Comparison of ENCODE assay signal across 9 mouse cellular contexts in the genomic region with DNA sequence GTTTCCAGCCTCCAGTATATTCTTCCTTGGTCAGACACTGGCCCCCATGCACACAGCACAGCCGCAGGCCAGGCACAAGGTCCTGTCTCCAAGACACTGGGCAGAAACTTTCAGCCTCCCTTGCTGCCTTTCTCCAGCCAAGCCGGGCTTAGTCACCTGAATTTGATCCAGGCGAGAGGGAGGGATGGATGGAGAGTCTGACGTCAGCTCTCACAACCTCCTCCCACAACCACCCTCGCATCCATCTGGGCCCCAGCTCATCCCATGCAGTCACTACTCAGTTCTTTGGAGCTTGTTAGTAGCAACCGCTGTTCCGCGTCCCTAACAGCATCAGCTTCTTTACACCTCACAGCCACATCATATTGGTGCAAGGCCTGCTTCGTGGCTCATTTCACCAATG. TPM values are rescaled to one million over a fixed set of nuclear protein-coding genes. Genes with fewer than 3 reads are reported as not detected.
DNase-seq lines count a peak whose midpoint lies in the region; ATAC-seq and TF ChIP-seq lines count a peak whose summit lies in the region.
"Had no signal": no experiment of that assay in that cellular context is flagged by ENCODE, and none has a peak within 500 bp of the region (broad histone marks: within the 10 kb centered on the region; RNA-seq: fewer than 3 reads in every experiment).

No protein-coding gene starts in this region.

- H3K4me1 ChIP-seq in cortical plate, adult 2 months (ENCODE audit: control insufficient read depth, insufficient read depth, low read length): peaks cover 14% of the 10 kb centered on the region
- H3K4me1 ChIP-seq in forebrain, embryonic 14.5 days (ENCODE audit: control insufficient read depth, insufficient read depth, low read length): no peaks in the 10 kb centered on the region

- H3K9me3 ChIP-seq in forebrain, embryonic 14.5 days (replicated peaks; ENCODE audit: control insufficient read depth, low read length): no peaks in the 10 kb centered on the region
- H3K9me3 ChIP-seq: heart, embryonic 15.5 days had no signal

- no peak for TF ChIP-seq POLR2A in cortical plate, adult 2 months (IDR thresholded peaks at IDR 0.05; ENCODE audit: extremely low read depth, insufficient read depth, low read length)

- H3K27me3 ChIP-seq in forebrain, embryonic 14.5 days (replicated peaks; ENCODE audit: control insufficient read depth, insufficient read depth, low read length): peaks cover 18% of the 10 kb centered on the region

- TF ChIP-seq CTCF in cortical plate, adult 2 months (IDR thresholded peaks at IDR 0.05; ENCODE audit: extremely low read depth, insufficient read depth, low read length): no peak

- peak; percentile 44 for DNase-seq in ovary, postnatal 14 days (ENCODE audit: low spot score)
- DNase-seq in ovary, adult 18-20 months (ENCODE audit: low spot score): no peak
- DNase-seq in layer of hippocampus, adult 18-20 months (ENCODE audit: low spot score in 2 of 2): peak; percentile 91 to 96
- DNase-seq in right cerebral cortex, adult 2 months (ENCODE audit: low spot score in 2 of 2): peak; percentile 93
- DNase-seq in thymus, adult 18-20 months: no peak
- no peak for DNase-seq in forebrain, embryonic 14.5 days (ENCODE audit: low spot score)
- DNase-seq in natural killer cell, adult 2 months (ENCODE audit: low spot score in 2 of 2): no peak

- H3K4me3 ChIP-seq in cortical plate, adult 2 months (ENCODE audit: insufficient read depth, low read length): no peak overlapping the region
- H3K4me3 ChIP-seq in forebrain, embryonic 14.5 days (ENCODE audit: low read depth, low read length): no peak overlapping the region
- H3K4me3 ChIP-seq: heart, embryonic 15.5 days had no signal

- H3K4me2 ChIP-seq in forebrain, embryonic 14.5 days (ENCODE audit: low read length): no peak overlapping the region
- H3K4me2 ChIP-seq: heart, embryonic 15.5 days had no signal

- H3K36me3 ChIP-seq in forebrain, embryonic 14.5 days (ENCODE audit: control insufficient read depth, insufficient read depth, low read length): 0 out of 2 replicates have a peak, but pooled peaks cover 3% of the 10 kb centered on the region
- H3K36me3 ChIP-seq: heart, embryonic 15.5 days had no signal

- H3K9ac ChIP-seq in forebrain, embryonic 14.5 days (ENCODE audit: low read length): no peak overlapping the region
- H3K9ac ChIP-seq: heart, embryonic 15.5 days had no signal

- H3K27ac ChIP-seq in cortical plate, adult 2 months (ENCODE audit: insufficient read depth, low read length): 0 out of 2 replicates have a peak overlapping the region, but pooled peaks have one; percentile 2
- no peak overlapping the region for H3K27ac ChIP-seq in forebrain, embryonic 14.5 days (ENCODE audit: low read depth, low read length)
- H3K27ac ChIP-seq: heart, embryonic 15.5 days had no signal

- 46% methylated on average over 9 of the region's 9 CpGs for WGBS in forebrain, embryonic 14.5 days

- no peak for ATAC-seq in forebrain, embryonic 14.5 days

RNA-seq across cellular contexts. Expression of a gene that starts 4.3 kb away (rescaled TPM):
- polyA plus RNA-seq in cortical plate, adult 2 months (2012; rRNA removed): 90.0 and 103 TPM in 2 replicates
- total RNA-seq in layer of hippocampus, adult 18-20 months (2021): 100 to 1,000 TPM; 175 to 178 TPM
- polyA plus RNA-seq in forebrain, embryonic 14.5 days (2014; fragmentation: Nextera tagmentation; extraction: Ambion mirVana): 8.0 and 10.8 TPM in 2 replicates

RNA-seq across cellular contexts. Expression of a gene that starts 24.2 kb away (rescaled TPM):
- 0.52 and 0.78 TPM in 2 replicates for polyA plus RNA-seq in cortical plate, adult 2 months (2012; rRNA removed)
- total RNA-seq in layer of hippocampus, adult 18-20 months (2021): under 1 TPM; 0.25 to 0.27 TPM
- 0.53 and 0.57 TPM in 2 replicates for polyA plus RNA-seq in forebrain, embryonic 14.5 days (2014; fragmentation: Nextera tagmentation; extraction: Ambion mirVana)

RNA-seq across cellular contexts. Expression of a gene that starts 24.5 kb away (rescaled TPM):
- polyA plus RNA-seq in cortical plate, adult 2 months (2012; rRNA removed): 4.5 and 4.7 TPM in 2 replicates
- total RNA-seq in layer of hippocampus, adult 18-20 months (2021): 10 to 100 TPM in 1 of 2 experiments, 1 to 10 TPM in 1; 9.3 to 10.4 TPM
- 5.7 and 6.5 TPM in 2 replicates for polyA plus RNA-seq in forebrain, embryonic 14.5 days (2014; fragmentation: Nextera tagmentation; extraction: Ambion mirVana)

Comparison
In these comparisons a context has a peak if more than half of its experiments do, and no peak if none do; other contexts are left out.
1. DNase-seq: peak in ovary, postnatal 14 days (single experiment), layer of hippocampus, adult 18-20 months (2 of 2) and right cerebral cortex, adult 2 months (2 of 2); none in ovary, adult 18-20 months (single experiment), thymus, adult 18-20 months (0 of 2), forebrain, embryonic 14.5 days (single experiment) and natural killer cell, adult 2 months (0 of 2).